Mouse (Mus musculus): Measurements from ENCODE around the gene Klhl5.

GRCm38 (mm10) chr5:65094902-65095545, 12.3 kb upstream of the Klhl5 start:
- TF ChIP-seq EP300 (IDR thresholded peaks at IDR 0.05; ENCODE audit: insufficient read depth, low read depth, low read length) (no peak), POLR2A (IDR thresholded peaks at IDR 0.05; ENCODE audit: insufficient read depth, low read length) (no peak)

Data from ES-Bruce4 (cell line).